ENCODE assay signal across 9 mouse cellular contexts in the genomic region with DNA sequence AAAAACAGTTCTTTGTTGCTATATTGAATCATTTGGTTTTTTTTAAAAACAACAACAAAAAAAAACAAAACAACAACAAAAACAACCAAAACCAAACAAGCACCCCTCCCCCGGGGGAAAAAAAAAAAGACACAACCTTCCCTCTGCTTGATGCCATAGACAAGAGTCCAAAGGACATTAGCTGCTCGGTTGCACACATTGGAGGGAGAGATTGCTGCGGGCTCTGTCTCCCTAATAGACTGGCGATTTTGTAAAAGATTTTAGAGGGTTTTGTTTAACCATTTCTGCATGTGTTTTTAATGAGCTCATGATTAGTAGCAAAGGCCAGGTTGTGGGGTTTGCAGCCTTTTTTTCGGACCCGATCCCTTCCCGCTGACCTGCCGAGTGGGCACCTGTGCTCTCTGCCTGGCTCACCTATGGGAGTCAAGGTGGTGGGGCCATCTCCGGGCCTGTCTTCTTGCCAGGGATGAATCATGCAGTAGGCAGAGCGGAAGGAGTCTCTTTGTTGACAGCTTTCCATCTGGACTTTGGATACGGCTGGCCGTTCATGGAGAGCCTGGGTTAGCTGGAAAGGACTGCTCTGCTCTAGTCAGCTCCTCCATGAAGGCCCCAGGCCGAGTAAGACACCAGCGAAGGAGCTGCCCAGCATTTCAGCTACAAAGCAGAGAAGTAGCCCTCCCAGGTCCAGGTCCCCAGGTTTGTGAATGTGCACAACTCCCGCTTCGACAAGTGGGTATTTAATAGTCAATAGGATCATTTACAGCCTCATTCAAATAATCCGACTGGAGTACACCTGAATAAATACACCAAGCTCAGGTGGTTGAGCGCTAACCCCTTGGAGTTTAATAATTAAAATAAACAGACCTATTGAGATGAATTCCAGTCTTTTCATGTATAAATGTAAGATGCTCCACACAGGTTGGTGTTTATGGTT. TPM values are rescaled to one million over a fixed set of nuclear protein-coding genes. Genes with fewer than 3 reads are reported as not detected.
DNase-seq lines count a peak whose midpoint lies in the region; ATAC-seq and TF ChIP-seq lines count a peak whose summit lies in the region.
"Had no signal": no experiment of that assay in that cellular context is flagged by ENCODE, and none has a peak within 500 bp of the region (broad histone marks: within the 10 kb centered on the region; RNA-seq: fewer than 3 reads in every experiment).

No protein-coding gene starts in this region.

- peak; percentile 92 for DNase-seq in brain, embryonic 14.5 days (ENCODE audit: low read depth)
- peak; percentile 94 for DNase-seq in cerebellum, adult 8-10 months
- no peak for DNase-seq in kidney, postnatal 0 days (ENCODE audit: low spot score)
- DNase-seq in gastrocnemius, postnatal 14 days = no peak
- DNase-seq in ovary, postnatal 14 days (ENCODE audit: low spot score) = no peak
- DNase-seq in thymus, postnatal 14 days = no peak
- no peak for DNase-seq in urinary bladder, postnatal 14 days (ENCODE audit: low spot score)
- DNase-seq: adrenal gland, postnatal 10 days had no signal

- H3K27me3 ChIP-seq in forebrain, embryonic 16.5 days (replicated peaks; ENCODE audit: control insufficient read depth, insufficient read depth, low read length) = no peaks in the 10 kb centered on the region
- no peaks in the 10 kb centered on the region for H3K27me3 ChIP-seq in kidney, postnatal 0 days (ENCODE audit: insufficient read depth, low read length)

- H3K27ac ChIP-seq in forebrain, embryonic 16.5 days (ENCODE audit: low read length) = peak overlapping the region; percentile 93
- peak overlapping the region; percentile 56 for H3K27ac ChIP-seq in kidney, postnatal 0 days

- H3K9me3 ChIP-seq in forebrain, embryonic 16.5 days (ENCODE audit: control insufficient read depth, low read length) = no peaks in the 10 kb centered on the region
- no peaks in the 10 kb centered on the region for H3K9me3 ChIP-seq in kidney, postnatal 0 days (replicated peaks; ENCODE audit: low read length)

- no peak for TF ChIP-seq POLR2A in brain, embryonic 14.5 days (IDR thresholded peaks at IDR 0.05; ENCODE audit: borderline replicate concordance, extremely low read depth, insufficient read depth, insufficient read length, poor library complexity, severe bottlenecking)

- intact Hi-C loops in gastrocnemius, postnatal 14 days (cut with DNase I; ENCODE audit: low total_unique reads) = no loop called here

- TF ChIP-seq CTCF in brain, embryonic 14.5 days (IDR thresholded peaks at IDR 0.05; ENCODE audit: borderline replicate concordance, extremely low read depth, insufficient read depth, insufficient read length) = no peak
- no peak for TF ChIP-seq CTCF in kidney, postnatal 0 days (IDR thresholded peaks at IDR 0.05; ENCODE audit: low read depth)

- peaks cover 43% of the 10 kb centered on the region for H3K4me1 ChIP-seq in forebrain, embryonic 16.5 days (replicated peaks; ENCODE audit: control insufficient read depth, insufficient read depth, low read length)
- 0 out of 2 replicates have a peak, but pooled peaks cover 2% of the 10 kb centered on the region for H3K4me1 ChIP-seq in kidney, postnatal 0 days (replicated peaks; ENCODE audit: insufficient read depth, low read length)

- H3K36me3 ChIP-seq in forebrain, embryonic 16.5 days (ENCODE audit: control insufficient read depth, insufficient read depth) = no peaks in the 10 kb centered on the region
- H3K36me3 ChIP-seq in kidney, postnatal 0 days (ENCODE audit: insufficient read depth, low read length) = no peaks in the 10 kb centered on the region

- H3K9ac ChIP-seq in forebrain, embryonic 16.5 days (replicated peaks; ENCODE audit: low read depth, low read length) = peak overlapping the region; percentile 36; the same call in 1 of the 2 replicates
- H3K9ac ChIP-seq in kidney, postnatal 0 days (ENCODE audit: low read depth, low read length) = no peak overlapping the region

- WGBS in forebrain, embryonic 16.5 days = 13% methylated on average over 18 of the region's 18 CpGs
- WGBS in kidney, postnatal 0 days = 70% methylated on average over 18 of the region's 18 CpGs

- ATAC-seq in forebrain, embryonic 16.5 days = peak; percentile 32
- peak; percentile 92 for ATAC-seq in kidney, postnatal 0 days (replicated peaks; ENCODE audit: low FRiP score, low read depth)

- H3K4me3 ChIP-seq in forebrain, embryonic 16.5 days (replicated peaks; ENCODE audit: low read length) = peak overlapping the region; percentile 18
- no peak overlapping the region for H3K4me3 ChIP-seq in kidney, postnatal 0 days (replicated peaks; ENCODE audit: low read depth, low read length)

- peak overlapping the region; percentile 52 for H3K4me2 ChIP-seq in forebrain, embryonic 16.5 days (ENCODE audit: low read length)
- H3K4me2 ChIP-seq in kidney, postnatal 0 days (ENCODE audit: low read length) = no peak overlapping the region

RNA-seq across cellular contexts. Expression of a gene that starts 16.6 kb away (rescaled TPM):
- 55.5 and 56.4 TPM in 2 replicates for polyA plus RNA-seq in brain, embryonic 14.5 days (2012; rRNA removed)
- 111 and 146 TPM in 2 replicates for polyA plus RNA-seq in forebrain, embryonic 16.5 days (2015; fragmentation: Nextera tagmentation; extraction: Ambion mirVana)
- 2.5 and 2.6 TPM in 2 replicates for polyA plus RNA-seq in kidney, postnatal 0 days (2015; fragmentation: Nextera tagmentation; extraction: Ambion mirVana)
- total RNA-seq in gastrocnemius, postnatal 14 days (2021) = 10 to 100 TPM; 55.8 to 72.3 TPM

Comparison
In these comparisons a context has a peak if more than half of its experiments do, and no peak if none do; other contexts are left out.
1. DNase-seq: peak in brain, embryonic 14.5 days (single experiment) and cerebellum, adult 8-10 months (single experiment); none in kidney, postnatal 0 days (single experiment), gastrocnemius, postnatal 14 days (single experiment), ovary, postnatal 14 days (single experiment), thymus, postnatal 14 days (single experiment) and urinary bladder, postnatal 14 days (single experiment).
2. RNA of a gene that starts 16.6 kb away (polyA plus RNA-seq): 111 to 146 TPM in forebrain, embryonic 16.5 days and 55.5 to 56.4 TPM in brain, embryonic 14.5 days; 2.5 to 2.6 TPM in kidney, postnatal 0 days; every median in the first group is over 10 times any median in the second.